Mouse (Mus musculus) neural tube, embryonic 13.5 days (tissue): ENCODE measurements around the gene Cbx8. TPM values are rescaled to one million over a fixed set of nuclear protein-coding genes. Genes with fewer than 3 reads are reported as not detected.

ENCODE experiments used
- ATAC-seq: fragments of 200-750 bp; cut with Nextera tagmentation; 2 replicates; pipeline ENCODE4 v1.8.0; 2017; ENCODE audit warnings: low read depth, mild to moderate bottlenecking, moderate TSS enrichment, moderate library complexity
- H3K27ac ChIP-seq: fragments of 300-500 bp; sonication (generic); replicated peaks from 2 replicates; pipeline ENCODE4 v1.5.1; 2015; ENCODE audit warnings: moderate library complexity, mild to moderate bottlenecking, inconsistent platforms
- H3K27me3 ChIP-seq: fragments of 300-500 bp; sonication (generic); 2 replicates; pipeline ENCODE4 v1.6.1; 2015; ENCODE audit warnings: mild to moderate bottlenecking, inconsistent platforms
- H3K36me3 ChIP-seq: fragments of 300-500 bp; sonication (generic); 2 replicates; pipeline ENCODE4 v1.6.1; 2015; ENCODE audit warnings: mild to moderate bottlenecking, inconsistent platforms
- H3K4me1 ChIP-seq: fragments of 300-500 bp; sonication (generic); replicated peaks from 2 replicates; pipeline ENCODE4 v1.6.1; 2015; ENCODE audit warnings: inconsistent platforms
- H3K4me2 ChIP-seq: fragments of 300-500 bp; sonication (generic); 2 replicates; pipeline ENCODE4 v1.6.1; 2015; ENCODE audit warnings: inconsistent platforms, mild to moderate bottlenecking, moderate library complexity
- H3K4me3 ChIP-seq: fragments of 300-500 bp; sonication (generic); 2 replicates; pipeline ENCODE4 v1.5.1; 2015; ENCODE audit warnings: mild to moderate bottlenecking, inconsistent platforms
- H3K9ac ChIP-seq: fragments of 300-500 bp; sonication (generic); 2 replicates; pipeline ENCODE4 v1.6.1; 2015; ENCODE audit warnings: moderate library complexity, mild to moderate bottlenecking, inconsistent platforms
- H3K9me3 ChIP-seq: fragments of 300-500 bp; sonication (generic); 2 replicates; pipeline ENCODE4 v1.6.1; 2016; ENCODE audit warnings: inconsistent platforms
- WGBS: fragments of 180-500 bp; shearing (Covaris S2); methylation state at CpG from one replicate; pipeline ENCODE4 v1.1.7; 2015; 5-methylcytosine and 5-hydroxymethylcytosine counted together
- polyA plus RNA-seq: library from polyadenylated mRNA; unstranded; fragments of >200 nt; fragmentation: Nextera tagmentation; extraction: Ambion mirVana; gene quantifications from 2 replicates; pipeline ENCODE4 v1.2.1, GENCODE M21; 2015

Gene Cbx8
- polyA plus RNA-seq, 1 experiment from 2014 or later = 8.5 TPM

- Histone ChIP-seq H3K9ac (no peak overlapping the region), H3K36me3 (peaks cover 8% of the 10 kb centered on the region), H3K9me3 (no peaks in the 10 kb centered on the region), H3K4me1 (peaks cover 74% of the 10 kb centered on the region), H3K27me3 (peaks cover 83% of the 10 kb centered on the region), H3K27ac (no peak overlapping the region), H3K4me3 (0 out of 2 replicates have a peak overlapping the region, but pooled peaks have one; percentile 74), H3K4me2 (no peak overlapping the region)
- WGBS = 2% methylated on average over 4 of the region's 4 CpGs
- no peak for ATAC-seq
Observed at GRCm38 (mm10) chr11:119043273-119043540, 2.4 kb upstream of the Cbx8 start.

- Histone ChIP-seq H3K4me2 (no peak overlapping the region), H3K4me1 (peaks cover 74% of the 10 kb centered on the region), H3K4me3 (0 out of 2 replicates have a peak overlapping the region, but pooled peaks have one; percentile 74)
Observed at GRCm38 (mm10) chr11:119042466-119043272, 1.9 kb upstream of the Cbx8 start.

GRCm38 (mm10) chr11:119041750-119042465 is 1.1 kb upstream of the Cbx8 start:
- H3K4me3 ChIP-seq = peak overlapping the region; percentile 74
- under 1% methylated on average over 30 of the region's 31 CpGs for WGBS
- no peaks in the 10 kb centered on the region for H3K9me3 ChIP-seq
- H3K36me3 ChIP-seq = peaks cover 8% of the 10 kb centered on the region
- peaks cover 84% of the 10 kb centered on the region for H3K27me3 ChIP-seq
- ATAC-seq = peak; percentile 3; the same call in 1 of the 2 replicates
- peak overlapping the region; percentile 94 for H3K27ac ChIP-seq
- H3K4me1 ChIP-seq = peaks cover 74% of the 10 kb centered on the region
- H3K9ac ChIP-seq = peak overlapping the region; percentile 88
- peak overlapping the region; percentile 93 for H3K4me2 ChIP-seq

More at GRCm38 (mm10) chr11:119042466-119043272, 1.9 kb upstream of the Cbx8 start:
- under 1% methylated on average over 52 of the region's 52 CpGs for WGBS
- H3K27me3 ChIP-seq = peaks cover 83% of the 10 kb centered on the region
- no peaks in the 10 kb centered on the region for H3K9me3 ChIP-seq
- peaks cover 8% of the 10 kb centered on the region for H3K36me3 ChIP-seq
- no peak overlapping the region for H3K9ac ChIP-seq
- no peak for ATAC-seq
- no peak overlapping the region for H3K27ac ChIP-seq

GRCm38 (mm10) chr11:119041325-119041716 is 552 bp upstream of the Cbx8 start:
- H3K27ac ChIP-seq = peak overlapping the region; percentile 94
- H3K4me2 ChIP-seq = peak overlapping the region; percentile 93
- peak overlapping the region; percentile 74 for H3K4me3 ChIP-seq
- H3K4me1 ChIP-seq = peaks cover 74% of the 10 kb centered on the region
- H3K9me3 ChIP-seq = no peaks in the 10 kb centered on the region
- WGBS = under 1% methylated on average over 31 of the region's 31 CpGs
- peaks cover 83% of the 10 kb centered on the region for H3K27me3 ChIP-seq
- peaks cover 8% of the 10 kb centered on the region for H3K36me3 ChIP-seq
- peak; percentile 41; the same call in 1 of the 2 replicates for ATAC-seq
- H3K9ac ChIP-seq = peak overlapping the region; percentile 88

DNA sequence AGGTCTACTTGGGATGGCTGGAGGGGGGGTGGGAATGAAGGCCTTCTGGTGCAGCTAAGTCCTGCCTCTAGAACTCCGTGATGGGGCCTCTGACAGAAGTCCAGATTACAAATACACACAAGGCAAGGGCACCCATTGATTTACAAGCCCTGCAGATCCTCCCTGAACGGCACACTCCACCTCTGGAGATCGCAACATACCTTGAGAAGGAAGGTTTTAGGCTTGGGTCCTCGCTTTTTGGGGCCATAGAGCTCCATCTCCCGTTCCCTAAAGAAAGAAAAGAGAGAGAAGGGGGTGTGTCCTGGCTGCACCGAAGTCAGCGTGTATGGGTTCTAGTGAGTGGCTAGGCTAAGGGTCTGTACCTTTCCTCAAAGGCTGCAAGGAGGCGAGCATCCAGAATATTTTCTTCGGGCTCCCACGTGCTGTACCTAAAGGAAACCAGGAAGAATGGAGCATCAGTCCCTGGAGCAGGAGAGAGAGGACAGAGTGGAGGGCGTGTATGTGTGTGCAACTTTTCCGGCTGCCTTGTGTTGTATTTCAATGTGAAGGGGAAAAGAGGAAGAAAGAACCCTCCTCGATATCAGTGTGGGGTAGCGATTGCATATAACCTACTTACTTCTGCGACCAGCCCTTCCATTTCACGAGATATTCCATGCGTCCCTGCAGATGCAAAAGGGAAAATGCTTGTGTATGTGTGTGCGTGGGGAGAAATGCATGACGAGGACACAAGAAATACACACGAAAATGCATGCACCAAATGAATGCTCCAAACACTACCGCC is 847 bp downstream of the Cbx8 start:
- peak overlapping the region; percentile 94 for H3K27ac ChIP-seq
- peak overlapping the region; percentile 74 for H3K4me3 ChIP-seq
- peaks cover 81% of the 10 kb centered on the region for H3K4me1 ChIP-seq
- H3K4me2 ChIP-seq = peak overlapping the region; percentile 93
- H3K9ac ChIP-seq = peak overlapping the region; percentile 92
- H3K27me3 ChIP-seq = peaks cover 83% of the 10 kb centered on the region
- 3% methylated on average over 21 of the region's 21 CpGs for whole genome bisulfite sequencing
- no peak for ATAC-seq
- peaks cover 8% of the 10 kb centered on the region for H3K36me3 ChIP-seq
- H3K9me3 ChIP-seq = no peaks in the 10 kb centered on the region

- Histone ChIP-seq H3K9me3 (no peaks in the 10 kb centered on the region), H3K4me2 (peak overlapping the region; percentile 93), H3K36me3 (peaks cover 8% of the 10 kb centered on the region), H3K27me3 (peaks cover 83% of the 10 kb centered on the region), H3K9ac (peak overlapping the region; percentile 92), H3K4me3 (peak overlapping the region; percentile 74; the same call in 1 of the 2 replicates), H3K27ac (no peak overlapping the region), H3K4me1 (peaks cover 82% of the 10 kb centered on the region)
- no peak for ATAC-seq
- 23% methylated on average over 22 of the region's 22 CpGs for WGBS
Observed at GRCm38 (mm10) chr11:119038744-119039484, 1.9 kb downstream of the Cbx8 start.

DNA sequence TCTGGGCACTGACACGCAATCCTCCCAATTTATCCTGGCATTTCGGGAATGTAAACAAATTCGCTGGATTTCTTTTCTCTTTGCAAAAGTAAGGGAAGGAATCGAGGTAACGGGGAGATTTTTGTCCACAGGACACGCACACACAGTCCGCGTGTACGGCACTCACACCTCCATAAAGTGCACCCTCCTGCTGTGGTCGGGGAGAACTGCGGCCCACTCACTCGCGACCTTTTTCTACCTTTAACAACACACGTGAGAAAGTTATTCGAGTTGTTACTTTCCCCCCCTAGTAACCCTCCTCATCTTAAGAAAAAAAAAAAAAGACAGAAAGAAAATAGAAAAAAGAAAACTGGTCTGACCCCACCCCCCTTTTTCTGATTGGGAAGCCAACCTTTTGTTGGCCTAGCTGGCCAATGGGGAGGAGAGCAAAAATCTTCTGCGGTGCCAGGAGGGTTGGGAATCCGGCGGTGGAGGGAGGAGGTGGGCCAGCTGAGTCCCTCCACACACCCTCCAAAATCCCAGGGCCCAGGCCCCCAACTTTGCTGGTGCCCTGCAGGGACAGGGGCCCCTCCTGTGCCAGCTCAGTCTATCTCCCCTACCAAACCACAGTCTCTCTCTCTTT is 2.9 kb downstream of the Cbx8 start:
- H3K4me1 ChIP-seq = peaks cover 81% of the 10 kb centered on the region
- H3K4me3 ChIP-seq = peak overlapping the region; percentile 45
- WGBS = 6% methylated on average over 18 of the region's 18 CpGs
- ATAC-seq = no peak
- no peaks in the 10 kb centered on the region for H3K9me3 ChIP-seq
- peaks cover 8% of the 10 kb centered on the region for H3K36me3 ChIP-seq
- peak overlapping the region; percentile 93 for H3K4me2 ChIP-seq
- peak overlapping the region; percentile 67 for H3K9ac ChIP-seq
- peaks cover 83% of the 10 kb centered on the region for H3K27me3 ChIP-seq
- no peak overlapping the region for H3K27ac ChIP-seq

GRCm38 (mm10) chr11:119036934-119037779 is 3.6 kb downstream of the Cbx8 start:
- Histone ChIP-seq H3K36me3 (peaks cover 8% of the 10 kb centered on the region), H3K27ac (no peak overlapping the region), H3K4me3 (peak overlapping the region; percentile 45), H3K4me2 (peak overlapping the region; percentile 93), H3K9me3 (no peaks in the 10 kb centered on the region), H3K4me1 (peaks cover 73% of the 10 kb centered on the region), H3K9ac (peak overlapping the region; percentile 67), H3K27me3 (peaks cover 76% of the 10 kb centered on the region)
- 2% methylated on average over 57 of the region's 57 CpGs for WGBS
- ATAC-seq = no peak

DNA sequence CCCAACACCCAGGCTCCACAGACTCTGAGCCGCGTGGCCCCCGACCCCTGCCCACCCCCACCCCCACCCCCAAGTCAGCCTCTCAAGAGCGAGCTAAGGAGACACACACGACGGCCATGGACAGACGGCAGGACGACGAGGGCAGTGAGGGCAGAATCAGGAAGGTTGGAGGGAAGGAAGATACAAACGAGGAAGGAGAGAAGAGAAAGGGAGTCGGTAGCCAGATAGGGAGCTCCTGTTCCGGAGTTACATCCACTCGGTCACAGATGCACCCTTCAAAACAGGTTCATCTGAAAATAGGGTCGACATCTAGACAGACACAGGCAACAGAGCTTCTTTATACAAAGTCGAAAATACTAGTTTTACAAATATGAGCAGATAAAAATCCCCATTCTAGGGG is 4.3 kb downstream of the Cbx8 start:
- Histone ChIP-seq H3K4me2 (peak overlapping the region; percentile 93; the same call in 1 of the 2 replicates), H3K4me3 (0 out of 2 replicates have a peak overlapping the region, but pooled peaks have one; percentile 45), H3K9me3 (no peaks in the 10 kb centered on the region), H3K36me3 (peaks cover 13% of the 10 kb centered on the region), H3K27me3 (peaks cover 69% of the 10 kb centered on the region), H3K9ac (peak overlapping the region; percentile 67; the same call in 1 of the 2 replicates), H3K4me1 (peaks cover 66% of the 10 kb centered on the region), H3K27ac (no peak overlapping the region)
- WGBS = 2% methylated on average over 15 of the region's 15 CpGs
- no peak for ATAC-seq

- Histone ChIP-seq H3K9ac (0 out of 2 replicates have a peak overlapping the region, but pooled peaks have one; percentile 26), H3K9me3 (no peaks in the 10 kb centered on the region), H3K27ac (no peak overlapping the region), H3K27me3 (peaks cover 69% of the 10 kb centered on the region), H3K4me1 (peaks cover 65% of the 10 kb centered on the region), H3K4me3 (peak overlapping the region; percentile 4; the same call in 1 of the 2 replicates), H3K36me3 (peaks cover 17% of the 10 kb centered on the region), H3K4me2 (peak overlapping the region; percentile 17; the same call in 1 of the 2 replicates)
- 2% methylated on average over 21 of the region's 21 CpGs for WGBS
- no peak for ATAC-seq
Observed at GRCm38 (mm10) chr11:119035686-119036165, 5.0 kb downstream of the Cbx8 start.
